Mouse (Mus musculus): ENCODE measurements at regions not wholly inside any gene's neighbourhood (a gene's known extent, or its start where the extent isn't known, plus 50 kb on each side); places are given as distances from the start of the nearest gene placed in this dataset.

GRCm38 (mm10) chr14:120146908-120147770 lies 104.9 kb upstream of the Oxgr1 start:
- DNase-seq (ENCODE audit: low spot score in 2 of 2): no peak

- DNase-seq (ENCODE audit: low spot score in 2 of 2): no peak
These were observed 106.6 kb upstream of the Oxgr1 start for GRCm38 (mm10) chr14:120148803-120149202.

- no peak for DNase-seq (ENCODE audit: low spot score in 2 of 2)
These were observed 107.1 kb upstream of the Oxgr1 start for GRCm38 (mm10) chr14:120149341-120149741.

GRCm38 (mm10) chr14:120150589-120150988 lies 108.4 kb upstream of the Oxgr1 start:
- DNase-seq (ENCODE audit: low spot score in 2 of 2): no peak

GRCm38 (mm10) chr14:120154413-120154812 lies 112.2 kb upstream of the Oxgr1 start:
- DNase-seq (ENCODE audit: low spot score in 2 of 2): no peak

GRCm38 (mm10) chr14:120164184-120164583 lies 111.3 kb upstream of the Mbnl2 start:
- no peak for DNase-seq (ENCODE audit: low spot score in 2 of 2)

GRCm38 (mm10) chr14:120165496-120166045 lies 109.9 kb upstream of the Mbnl2 start:
- DNase-seq (ENCODE audit: low spot score in 2 of 2): no peak

GRCm38 (mm10) chr14:120170733-120171132 lies 104.7 kb upstream of the Mbnl2 start:
- no peak for DNase-seq (ENCODE audit: low spot score in 2 of 2)

- DNase-seq (ENCODE audit: low spot score in 2 of 2): no peak
These were observed 103.4 kb upstream of the Mbnl2 start for GRCm38 (mm10) chr14:120172058-120172457.

- DNase-seq (ENCODE audit: low spot score in 2 of 2): no peak
These were observed 102.6 kb upstream of the Mbnl2 start for GRCm38 (mm10) chr14:120172844-120173243.

GRCm38 (mm10) chr14:120174615-120175014 lies 100.9 kb upstream of the Mbnl2 start:
- DNase-seq (ENCODE audit: low spot score in 2 of 2): no peak

- no peak for DNase-seq (ENCODE audit: low spot score in 2 of 2)
These were observed 80.3 kb upstream of the Mbnl2 start for GRCm38 (mm10) chr14:120195218-120195617.

GRCm38 (mm10) chr14:120211741-120212140 lies 63.7 kb upstream of the Mbnl2 start:
- no peak for DNase-seq (ENCODE audit: low spot score in 2 of 2)

- DNase-seq (ENCODE audit: low spot score in 2 of 2): no peak
These were observed 62.8 kb upstream of the Mbnl2 start for GRCm38 (mm10) chr14:120212626-120213025.

GRCm38 (mm10) chr14:120219224-120219623 lies 56.2 kb upstream of the Mbnl2 start:
- DNase-seq (ENCODE audit: low spot score in 2 of 2): no peak

GRCm38 (mm10) chr14:120223528-120224201 lies 51.8 kb upstream of the Mbnl2 start:
- DNase-seq (ENCODE audit: low spot score in 2 of 2): no peak

GRCm38 (mm10) chr14:120224202-120224846 lies 51.1 kb upstream of the Mbnl2 start:
- no peak for DNase-seq (ENCODE audit: low spot score in 2 of 2)

GRCm38 (mm10) chr14:120225657-120226056 lies 49.8 kb upstream of the Mbnl2 start:
- no peak for DNase-seq (ENCODE audit: low spot score in 2 of 2)

Data from urinary bladder, postnatal 36 days (tissue).